Mouse (Mus musculus): ENCODE measurements around the gene Tmem260.

The Tmem260 gene

GRCm38 (mm10) chr14:48558975-48559374, 113.1 kb downstream of the Tmem260 start:
- DNase-seq: no peak

GRCm38 (mm10) chr14:48559736-48560135, 113.8 kb downstream of the Tmem260 start:
- no peak for DNase-seq

GRCm38 (mm10) chr14:48566596-48566995, 120.7 kb downstream of the Tmem260 start:
- DNase-seq: no peak
